Mouse (Mus musculus): Measurements from ENCODE around the gene Selplg.

The Selplg gene

DNA sequence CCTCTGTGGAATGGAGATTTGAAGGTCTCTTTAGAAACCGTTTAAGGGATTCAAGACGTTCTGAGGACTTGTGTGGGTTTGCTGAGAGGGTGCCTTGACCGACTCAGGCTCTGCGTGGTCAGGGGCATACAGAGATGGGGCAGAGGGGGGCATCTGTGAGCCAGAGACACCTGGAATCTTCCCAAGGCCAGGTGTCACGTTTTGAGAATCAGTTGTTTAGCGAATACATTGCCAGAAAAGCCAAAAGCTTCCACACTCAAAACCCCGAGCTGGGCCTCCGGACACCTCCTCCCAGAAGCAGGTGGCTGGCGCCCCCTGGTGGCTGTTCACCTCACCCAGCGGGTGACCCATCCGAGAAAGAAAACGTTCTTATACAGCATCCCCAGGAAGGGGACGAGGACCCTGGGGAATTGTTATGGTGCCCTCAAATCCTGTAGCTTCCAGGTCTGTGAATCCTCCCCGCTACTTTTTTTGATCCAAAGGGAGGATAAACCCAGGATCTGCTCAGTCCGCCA, 16.7 kb downstream of the Selplg start:
- TF ChIP-seq GATA4 (IDR thresholded peaks at IDR 0.05; ENCODE audit: insufficient replicate concordance, low read length), result no peak

DNA sequence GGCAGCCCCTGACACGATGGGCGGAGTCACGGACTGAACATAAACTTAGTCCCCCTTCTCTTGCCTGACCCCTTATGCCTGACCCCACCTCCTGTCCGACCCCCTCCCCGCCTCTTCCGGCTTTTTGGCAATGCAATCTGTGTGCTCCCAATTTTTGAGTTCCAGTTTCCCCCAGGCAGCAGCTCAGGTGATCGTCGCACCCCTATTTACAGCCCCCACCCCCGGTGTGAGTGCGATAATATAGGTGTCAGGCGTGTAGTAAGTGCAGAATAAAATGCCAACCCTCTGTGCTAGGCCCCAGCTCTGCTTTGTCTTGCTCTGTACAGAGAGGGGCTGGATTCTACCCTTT, 17.4 kb downstream of the Selplg start:
- no peak for TF ChIP-seq GATA4 (IDR thresholded peaks at IDR 0.05; ENCODE audit: insufficient replicate concordance, low read length)

DNA sequence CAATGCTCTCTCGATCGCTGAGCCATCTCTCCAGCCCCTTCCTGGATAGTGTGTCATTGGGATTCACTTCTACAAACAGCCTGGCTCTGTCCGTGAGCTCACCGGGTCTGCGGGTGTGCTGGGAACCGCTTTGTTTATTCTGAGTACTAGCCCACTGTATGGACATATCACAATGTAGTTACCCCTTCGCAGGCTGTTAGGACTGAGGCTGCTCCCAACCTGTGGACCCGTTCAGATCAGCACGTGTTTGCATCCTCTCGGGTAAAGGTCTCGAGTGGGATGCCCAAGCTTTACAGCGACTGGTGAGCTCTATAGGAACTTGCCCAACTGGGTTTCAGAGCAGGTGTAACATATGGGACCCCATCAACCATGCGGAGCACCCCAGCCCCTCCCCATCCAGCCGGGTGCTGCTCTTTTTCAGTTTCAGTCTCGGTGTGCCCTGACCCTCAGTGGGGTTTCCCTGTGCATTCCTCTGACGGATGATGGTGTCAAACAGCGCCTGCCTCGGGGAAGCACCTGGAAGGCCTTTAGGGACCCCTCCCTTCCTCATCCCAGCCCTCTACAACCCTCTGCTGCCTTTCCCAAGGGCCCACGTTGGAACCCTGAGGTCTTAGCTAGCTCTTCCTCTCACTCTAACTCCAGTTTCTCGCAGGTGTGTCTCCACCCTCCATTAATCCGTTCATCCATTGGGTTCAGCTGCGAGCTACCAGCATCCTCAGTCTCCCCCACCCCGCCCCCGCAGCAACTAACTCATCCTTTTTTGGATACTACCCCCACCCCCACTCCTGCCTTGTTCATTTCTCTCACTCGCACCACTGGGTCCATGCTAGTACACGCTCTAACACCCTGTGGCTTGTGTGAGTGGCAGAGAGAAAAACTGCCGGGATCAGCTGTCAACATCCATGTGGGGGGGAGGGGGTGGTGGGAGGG, 18.1 kb downstream of the Selplg start:
- no peak for TF ChIP-seq GATA4 (IDR thresholded peaks at IDR 0.05; ENCODE audit: insufficient replicate concordance, low read length)

DNA sequence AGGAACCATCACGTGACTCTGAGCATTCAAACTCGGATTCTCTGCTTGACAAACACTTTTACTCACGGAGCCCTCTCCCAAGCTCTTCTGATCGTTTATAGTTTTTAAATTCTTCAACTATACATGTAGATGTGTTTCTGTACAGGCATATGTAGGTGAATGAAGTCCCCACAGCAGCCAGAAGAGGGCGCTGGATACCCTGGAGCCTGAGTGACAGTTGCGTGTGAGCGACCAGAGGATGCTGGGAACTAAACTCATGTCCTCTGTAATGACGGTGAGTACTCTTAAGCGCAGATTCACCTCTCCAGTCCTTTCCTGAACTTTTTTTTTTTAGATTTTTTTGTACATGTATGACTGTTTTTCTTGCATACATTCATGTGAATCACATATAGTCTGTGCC, 18.8 kb downstream of the Selplg start:
- TF ChIP-seq GATA4 (IDR thresholded peaks at IDR 0.05; ENCODE audit: insufficient replicate concordance, low read length), result no peak

DNA sequence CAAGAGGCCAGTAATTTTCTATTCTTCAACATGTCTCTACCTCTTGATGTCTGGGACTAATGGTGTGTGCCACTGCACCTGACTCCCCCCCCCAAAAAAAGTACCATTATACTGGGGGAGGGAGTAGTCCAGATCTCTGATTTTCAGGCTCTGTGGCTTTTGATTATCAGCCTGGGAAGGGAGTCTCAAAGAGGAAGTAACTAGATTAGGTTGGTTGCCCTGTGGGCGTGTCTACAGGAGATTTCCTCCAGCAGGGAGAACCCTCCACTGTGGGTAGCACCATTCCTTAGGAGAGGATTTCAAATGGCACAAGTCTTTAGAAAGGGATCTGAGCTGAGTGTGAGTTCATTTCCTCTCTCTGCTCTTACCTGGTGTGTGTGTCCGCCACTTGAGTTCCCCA, 19.8 kb downstream of the Selplg start:
- TF ChIP-seq GATA4 (IDR thresholded peaks at IDR 0.05; ENCODE audit: insufficient replicate concordance, low read length), result no peak

DNA sequence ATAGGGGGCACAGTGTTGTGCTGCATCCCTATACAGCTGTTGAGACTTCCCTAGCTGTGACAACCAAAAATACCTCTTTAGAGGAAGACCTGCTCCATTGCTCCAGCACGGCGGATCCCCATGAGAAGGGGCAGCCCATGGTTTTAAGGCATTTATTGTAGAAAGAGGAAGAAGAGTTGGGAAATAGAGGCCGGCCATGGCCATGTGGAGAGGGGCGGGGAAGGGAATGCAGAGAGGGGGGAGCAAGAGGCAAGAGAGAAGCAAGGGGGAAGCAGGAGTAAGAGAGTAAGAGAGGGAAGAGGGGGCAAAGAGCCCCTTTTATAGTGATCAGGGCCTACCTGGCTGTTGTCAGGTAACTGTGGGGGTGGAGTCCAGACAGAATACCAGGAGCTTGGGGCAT, 22.3 kb downstream of the Selplg start:
- no peak for TF ChIP-seq GATA4 (IDR thresholded peaks at IDR 0.05; ENCODE audit: insufficient replicate concordance, low read length)

DNA sequence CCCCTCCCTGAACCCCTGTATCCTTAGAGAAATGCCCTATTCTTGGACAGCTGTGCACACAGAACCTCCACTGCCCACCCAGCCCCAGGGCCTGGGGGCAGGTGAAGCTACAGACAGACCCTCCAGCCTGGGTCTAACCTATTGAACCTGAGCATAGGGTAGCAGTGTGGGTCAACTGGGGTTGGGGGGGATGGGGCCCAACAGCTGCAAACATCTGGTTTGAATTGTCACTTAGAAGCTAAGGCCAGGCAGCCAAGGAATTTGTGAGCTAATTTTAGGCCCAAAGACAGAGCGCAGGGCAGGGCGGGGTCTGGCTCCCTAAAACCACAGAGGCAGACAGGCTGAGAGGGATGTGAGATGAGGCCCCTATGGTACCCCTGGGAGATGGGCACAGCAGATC, 24.3 kb downstream of the Selplg start:
- TF ChIP-seq GATA4 (IDR thresholded peaks at IDR 0.05; ENCODE audit: insufficient replicate concordance, low read length), result no peak

DNA sequence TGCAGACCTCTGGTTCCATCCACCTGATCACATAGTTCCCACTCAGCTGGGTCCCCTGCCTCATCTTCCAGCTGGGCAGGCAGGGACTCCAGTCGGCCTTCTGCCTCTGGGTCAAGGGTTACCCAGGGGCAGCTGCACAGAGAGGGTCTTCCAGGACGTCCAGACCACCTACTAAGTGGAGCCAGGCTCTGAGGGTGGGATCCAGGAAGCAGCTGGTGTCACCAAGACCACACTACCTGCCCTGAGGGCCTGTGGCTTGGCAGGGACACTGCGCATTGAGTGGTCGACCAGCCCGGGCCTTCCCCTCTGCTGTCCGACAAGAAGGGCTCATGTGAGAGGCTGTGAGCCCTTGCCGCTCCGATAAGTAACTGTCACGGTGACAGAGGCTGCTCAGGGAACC, 24.7 kb downstream of the Selplg start:
- TF ChIP-seq GATA4 (IDR thresholded peaks at IDR 0.05; ENCODE audit: insufficient replicate concordance, low read length), result no peak

DNA sequence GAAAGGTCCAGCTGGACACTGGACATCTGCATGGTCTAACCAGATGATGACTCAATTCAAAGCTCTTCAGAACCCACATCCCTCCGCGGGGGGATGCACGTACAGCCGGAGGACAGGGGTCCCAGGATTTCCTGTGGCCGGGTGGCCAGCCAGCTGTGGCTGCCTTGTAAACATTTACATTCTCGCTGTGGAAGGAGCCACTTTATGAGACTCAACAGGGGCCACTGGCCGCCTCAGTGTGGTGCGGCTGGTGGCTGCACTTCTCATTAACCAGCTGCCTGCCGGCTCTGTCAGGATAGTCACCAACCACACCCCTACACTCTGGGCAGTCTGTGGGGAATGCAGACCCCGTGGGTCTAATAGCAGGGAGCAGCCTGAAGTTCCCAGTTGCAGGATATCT, 26.0 kb downstream of the Selplg start:
- no peak for TF ChIP-seq GATA4 (IDR thresholded peaks at IDR 0.05; ENCODE audit: insufficient replicate concordance, low read length)

DNA sequence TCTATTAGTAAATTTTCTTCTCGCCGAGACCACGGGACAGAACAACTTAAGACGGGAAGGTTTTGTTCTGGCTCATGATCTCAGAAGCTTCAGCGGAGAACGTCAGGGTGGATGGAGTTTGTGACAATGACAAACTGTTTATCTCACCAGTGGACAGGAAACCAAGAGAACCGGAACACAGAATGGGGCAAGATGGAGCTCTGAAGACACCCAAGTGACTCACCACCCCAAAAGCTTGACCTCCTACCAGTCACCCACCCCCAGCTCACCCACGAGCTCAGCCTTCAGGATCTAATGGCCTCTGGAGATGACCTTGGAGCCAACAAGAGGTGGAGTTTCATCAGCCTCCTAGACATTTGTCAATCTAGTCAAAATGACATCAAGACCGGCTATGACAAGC, 27.1 kb downstream of the Selplg start:
- no peak for TF ChIP-seq GATA4 (IDR thresholded peaks at IDR 0.05; ENCODE audit: insufficient replicate concordance, low read length)

DNA sequence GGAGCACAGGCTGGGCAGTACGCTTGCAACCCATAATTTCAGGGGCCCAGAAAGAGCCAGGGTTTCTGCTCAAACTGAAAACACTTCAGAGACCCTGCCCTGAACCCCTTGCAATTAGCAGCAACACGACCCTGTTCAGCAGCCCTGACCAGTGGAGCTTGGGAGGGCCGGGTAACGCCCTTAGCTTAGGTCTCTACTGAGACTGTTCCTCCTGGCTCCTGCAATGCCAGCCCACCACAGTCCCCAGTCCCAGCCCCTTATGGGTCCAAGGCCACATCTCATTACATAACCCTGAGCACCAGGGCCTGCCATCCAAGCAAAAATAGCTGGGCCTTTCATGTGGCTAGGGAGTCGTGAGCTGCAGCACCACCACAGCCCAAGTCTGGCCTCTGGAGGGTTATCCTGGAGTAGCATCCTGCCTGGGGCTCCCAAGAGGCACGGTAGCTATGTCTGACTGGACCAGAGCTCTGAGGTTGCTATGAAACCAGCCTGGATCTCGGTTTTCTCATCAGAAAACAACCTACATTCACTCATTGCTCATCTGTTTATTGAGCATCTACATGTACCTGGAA, 28.0 kb downstream of the Selplg start:
- TF ChIP-seq GATA4 (IDR thresholded peaks at IDR 0.05; ENCODE audit: insufficient replicate concordance, low read length), result no peak

DNA sequence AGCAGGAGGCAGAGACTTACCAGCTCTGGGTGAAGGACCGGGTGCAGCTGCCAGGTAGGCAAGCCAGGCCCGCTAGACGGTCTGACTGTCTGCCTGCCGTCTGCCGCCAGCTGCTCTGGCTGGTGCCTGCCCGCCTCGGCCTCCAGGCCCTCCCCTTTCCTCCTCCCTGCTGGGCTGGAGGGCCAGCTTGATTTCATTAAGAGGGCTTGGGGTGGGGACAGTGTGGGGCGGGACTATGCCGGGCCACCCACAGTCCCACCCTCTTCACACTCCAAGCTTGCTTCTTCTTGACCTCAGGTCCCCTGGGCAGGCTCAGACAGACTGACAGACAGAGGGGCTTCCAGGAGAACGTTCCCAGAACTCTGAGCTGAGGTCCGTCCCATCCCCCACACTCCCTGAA, 32.2 kb downstream of the Selplg start, which contains the start of gene Tmem119:
Gene Tmem119, minus strand, starts transcription at position 237 of the 400 bp plus-strand sequence.
- TF ChIP-seq GATA4 (IDR thresholded peaks at IDR 0.05; ENCODE audit: insufficient replicate concordance, low read length), result no peak

DNA sequence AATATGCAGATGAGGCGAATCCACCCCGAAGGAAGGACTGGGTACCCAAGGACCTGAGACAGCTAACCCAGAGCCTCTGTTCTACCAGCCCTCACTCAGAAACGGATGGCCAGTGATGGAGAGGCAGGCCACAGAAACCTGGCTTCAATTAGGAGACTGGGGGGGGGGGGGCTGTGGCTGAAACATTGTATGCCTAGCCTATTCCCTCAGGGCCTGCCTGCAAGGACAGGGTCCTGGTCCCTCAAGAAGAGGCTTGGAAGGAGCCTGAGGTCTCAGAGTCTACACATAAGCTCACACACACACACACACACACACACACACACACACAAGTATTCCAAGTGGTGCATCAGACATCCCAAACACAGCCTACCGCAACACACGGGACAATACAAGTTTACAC, 32.8 kb downstream of the Selplg start:
- TF ChIP-seq GATA4 (IDR thresholded peaks at IDR 0.05; ENCODE audit: insufficient replicate concordance, low read length), result no peak

DNA sequence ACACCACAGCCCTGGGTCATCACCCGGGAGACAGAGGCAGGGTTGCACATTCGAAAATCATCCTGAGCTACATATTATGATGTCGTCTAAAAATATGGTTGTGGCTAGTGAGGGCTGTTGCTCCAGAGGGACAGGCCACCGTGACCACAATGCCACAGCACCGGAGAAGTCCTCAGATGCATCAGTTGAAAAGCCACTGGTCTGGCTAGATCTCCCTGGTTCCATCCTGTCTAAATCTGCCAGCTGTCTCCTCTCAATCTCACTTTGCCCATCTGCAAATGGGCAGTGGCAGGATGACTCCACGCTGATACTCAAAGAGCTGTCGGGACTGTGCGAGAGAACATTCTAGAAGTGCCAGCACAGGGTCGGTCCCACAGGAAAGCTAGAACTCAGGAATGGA, 33.9 kb downstream of the Selplg start:
- TF ChIP-seq GATA4 (IDR thresholded peaks at IDR 0.05; ENCODE audit: insufficient replicate concordance, low read length), result no peak

DNA sequence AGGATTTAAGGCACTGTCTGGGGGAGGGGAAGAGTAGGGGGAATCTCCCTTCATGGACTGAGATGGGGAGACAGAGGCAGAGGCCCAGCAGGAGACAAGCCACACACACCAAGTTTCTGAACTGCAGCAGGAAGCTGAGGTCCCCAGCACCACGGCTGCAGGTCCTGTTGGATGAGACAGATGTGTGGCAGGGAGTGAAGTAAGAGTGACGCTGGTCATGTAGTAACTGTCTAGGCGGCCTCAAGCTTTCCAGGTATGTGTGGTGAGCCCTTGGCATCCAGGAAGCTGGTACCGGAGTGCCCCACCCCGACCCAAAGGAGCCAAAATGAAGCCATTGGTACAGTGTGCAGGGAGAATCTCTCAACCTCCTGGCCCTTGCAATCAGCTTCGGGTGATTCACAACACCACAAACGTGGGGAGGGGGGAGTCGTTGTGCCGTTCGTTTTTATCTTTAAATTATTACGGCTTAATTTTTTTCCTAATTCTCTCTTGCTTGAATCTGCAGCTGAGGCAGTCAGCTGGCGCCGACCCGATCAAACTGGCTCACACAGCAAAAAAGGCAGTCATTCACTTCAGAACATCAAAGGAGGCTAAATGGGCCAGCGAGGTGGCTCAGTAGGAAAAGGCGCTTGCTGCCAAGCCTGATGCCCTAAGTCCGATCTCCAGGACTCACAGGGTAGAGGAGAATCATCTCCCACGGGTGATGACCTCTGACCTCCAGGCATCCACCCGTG, 35.1 kb downstream of the Selplg start:
- no peak for TF ChIP-seq GATA4 (IDR thresholded peaks at IDR 0.05; ENCODE audit: insufficient replicate concordance, low read length)
